ENCODE assay signal across 8 mouse cellular contexts in the genomic region with DNA sequence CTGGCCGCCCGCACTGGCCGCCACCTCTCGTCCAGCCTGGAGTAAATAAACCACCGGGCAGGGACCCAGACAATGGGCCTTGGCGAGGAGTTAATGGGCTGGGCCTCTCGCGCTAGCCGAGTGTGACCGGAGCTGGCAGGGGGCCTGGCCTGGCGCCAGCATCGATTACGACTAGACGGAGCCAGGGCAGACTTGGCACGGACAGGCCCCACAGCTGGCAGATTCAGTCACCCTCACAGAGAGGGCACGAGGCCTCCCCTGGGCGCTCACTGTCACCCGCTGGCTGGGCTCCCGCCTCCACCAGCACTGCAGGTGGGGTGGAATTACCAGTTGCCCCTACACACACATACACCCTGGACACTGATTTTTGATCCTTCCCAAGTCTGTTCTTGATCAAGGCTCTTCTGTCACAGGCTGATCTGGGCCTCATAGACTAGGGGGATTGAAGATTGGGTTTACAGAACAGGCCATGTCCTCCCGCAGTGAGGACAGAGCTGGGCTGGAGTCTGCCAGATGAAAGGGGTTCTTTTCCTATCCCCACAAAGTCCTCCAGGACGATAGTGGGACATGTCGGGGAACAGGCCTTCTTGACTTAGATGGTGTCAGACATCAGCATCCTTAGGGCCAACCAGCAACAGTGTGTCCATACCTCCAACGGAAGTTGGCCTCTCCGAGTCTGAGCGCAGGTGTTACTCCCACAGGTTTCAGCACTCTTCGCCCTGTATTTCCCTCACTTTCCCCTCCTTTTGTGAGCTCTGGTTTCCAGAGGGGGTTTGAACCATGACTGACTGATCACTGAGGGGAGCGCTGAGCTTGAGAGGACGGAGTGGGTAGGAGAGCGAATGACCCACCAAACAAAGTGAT. TPM values are rescaled to one million over a fixed set of nuclear protein-coding genes. Genes with fewer than 3 reads are reported as not detected.
A peak's percentile ranks its signal among the peaks of the same experiment; 100 is the strongest.
DNase-seq lines count a peak whose midpoint lies in the region; ATAC-seq and TF ChIP-seq lines count a peak whose summit lies in the region.

No protein-coding gene starts in this region.

- no peaks in the 10 kb centered on the region for H3K36me3 ChIP-seq in embryonic facial prominence, embryonic 11.5 days (replicated peaks; ENCODE audit: control insufficient read depth, insufficient read depth, low read depth, low read length)
- no peaks in the 10 kb centered on the region for H3K36me3 ChIP-seq in intestine, embryonic 16.5 days (ENCODE audit: control insufficient read depth, insufficient read depth, low read length)
- H3K36me3 ChIP-seq in midbrain, embryonic 10.5 days: no peaks in the 10 kb centered on the region

- peak overlapping the region; percentile 43 for H3K27ac ChIP-seq in embryonic facial prominence, embryonic 11.5 days (replicated peaks; ENCODE audit: low read depth, low read length)
- H3K27ac ChIP-seq in intestine, embryonic 16.5 days (ENCODE audit: low read length): peak overlapping the region; percentile 18
- no peak overlapping the region for H3K27ac ChIP-seq in left cerebral cortex, adult 2 months
- peak overlapping the region; percentile 89 for H3K27ac ChIP-seq in midbrain, embryonic 10.5 days (replicated peaks)

- TF ChIP-seq CTCF in left cerebral cortex, adult 2 months (IDR thresholded peaks at IDR 0.05): no peak

- 34% methylated on average over 29 of the region's 29 CpGs for WGBS in embryonic facial prominence, embryonic 11.5 days
- WGBS in intestine, embryonic 16.5 days: 46% methylated on average over 29 of the region's 29 CpGs
- 36% methylated on average over 29 of the region's 29 CpGs for WGBS in midbrain, embryonic 10.5 days

- H3K9ac ChIP-seq in embryonic facial prominence, embryonic 11.5 days (replicated peaks; ENCODE audit: low read length): peak overlapping the region; percentile 60
- H3K9ac ChIP-seq in intestine, embryonic 16.5 days (ENCODE audit: low read depth, low read length): peak overlapping the region; percentile 37; the same call in 1 of the 2 replicates

- no peaks in the 10 kb centered on the region for H3K9me3 ChIP-seq in embryonic facial prominence, embryonic 11.5 days (replicated peaks; ENCODE audit: control insufficient read depth, low read length)
- no peaks in the 10 kb centered on the region for H3K9me3 ChIP-seq in intestine, embryonic 16.5 days (ENCODE audit: control insufficient read depth, low read length)
- no peaks in the 10 kb centered on the region for H3K9me3 ChIP-seq in midbrain, embryonic 10.5 days (replicated peaks)

- ATAC-seq in embryonic facial prominence, embryonic 11.5 days (replicated peaks; ENCODE audit: insufficient number of reproducible peaks, low FRiP score, low TSS enrichment, low read depth): peak; percentile 77
- ATAC-seq in intestine, embryonic 16.5 days: peak; percentile 79

- intact Hi-C loops in left cerebral cortex, adult 2 months (cut with DNase I): loop anchor here (2.0 kb wide), 1 partner anchor 38 kb away; a partner anchor contains a TSS

- H3K27me3 ChIP-seq in embryonic facial prominence, embryonic 11.5 days (ENCODE audit: control insufficient read depth, insufficient read depth, low read length): no peaks in the 10 kb centered on the region
- no peaks in the 10 kb centered on the region for H3K27me3 ChIP-seq in intestine, embryonic 16.5 days (replicated peaks; ENCODE audit: control insufficient read depth, insufficient read depth, low read length)
- peaks cover 11% of the 10 kb centered on the region for H3K27me3 ChIP-seq in midbrain, embryonic 10.5 days (ENCODE audit: low read depth, poor library complexity, severe bottlenecking)

- no peak overlapping the region for H3K4me2 ChIP-seq in embryonic facial prominence, embryonic 11.5 days (ENCODE audit: low read depth, low read length)
- no peak overlapping the region for H3K4me2 ChIP-seq in intestine, embryonic 16.5 days (ENCODE audit: low read depth, low read length)

- DNase-seq in adrenal gland, adult 8-10 months: peak; percentile 94
- peak; percentile 62 for DNase-seq in embryonic facial prominence, embryonic 11.5 days (ENCODE audit: low spot score)
- peak; percentile 82 to 92 for DNase-seq in gastrocnemius, postnatal 4 days (ENCODE audit: low spot score in 2 of 2)
- DNase-seq in left cerebral cortex, adult 2 months (ENCODE audit: extremely low spot score in 1 of 2, low spot score in 2 of 2): peak; percentile 66 to 87
- DNase-seq in midbrain, embryonic 10.5 days (ENCODE audit: low spot score): peak; percentile 81
- DNase-seq in skeletal muscle tissue, adult 2 months (ENCODE audit: low read depth, low spot score): peak; percentile 96
- no peak for DNase-seq in c-Kit-positive CD71-positive TER-119-positive erythroid progenitor cells, embryonic 14.5 days (ENCODE audit: low spot score)

- no peak overlapping the region for H3K4me3 ChIP-seq in embryonic facial prominence, embryonic 11.5 days (ENCODE audit: low read depth, low read length)
- no peak overlapping the region for H3K4me3 ChIP-seq in intestine, embryonic 16.5 days (ENCODE audit: low read length)
- H3K4me3 ChIP-seq in left cerebral cortex, adult 2 months: no peak overlapping the region
- peak overlapping the region; percentile 23 for H3K4me3 ChIP-seq in midbrain, embryonic 10.5 days

- H3K4me1 ChIP-seq in embryonic facial prominence, embryonic 11.5 days (ENCODE audit: control insufficient read depth, insufficient read depth, low read length): no peaks in the 10 kb centered on the region; the same call in 1 of the 2 replicates
- H3K4me1 ChIP-seq in intestine, embryonic 16.5 days (ENCODE audit: control insufficient read depth, insufficient read depth, low read length): peaks cover 14% of the 10 kb centered on the region
- peaks cover 32% of the 10 kb centered on the region for H3K4me1 ChIP-seq in midbrain, embryonic 10.5 days

RNA-seq across cellular contexts. Expression of a gene that starts 31.2 kb away (rescaled TPM):
- 100 to 1,000 TPM; 238 to 265 (median 255) TPM for total RNA-seq in adrenal gland, adult 8-10 months (2022)
- polyA plus RNA-seq in embryonic facial prominence, embryonic 11.5 days (2014; fragmentation: Nextera tagmentation; extraction: Ambion mirVana): 244 and 259 TPM in 2 replicates
- total RNA-seq in gastrocnemius, postnatal 4 days (2021): 100 to 1,000 TPM; 144 to 148 TPM
- polyA plus RNA-seq in intestine, embryonic 16.5 days (2015; fragmentation: Nextera tagmentation; extraction: Ambion mirVana): 191 and 204 TPM in 2 replicates
- 100 to 1,000 TPM; 155 to 157 TPM for total RNA-seq in left cerebral cortex, adult 2 months (2021)
- polyA plus RNA-seq in midbrain, embryonic 10.5 days (2016; fragmentation: Nextera tagmentation; extraction: Ambion mirVana): 261 and 272 TPM in 2 replicates

RNA-seq across cellular contexts. Expression of a gene that starts 38.8 kb away (rescaled TPM):
- 10 to 100 TPM; 13.2 to 29.5 (median 19.2) TPM for total RNA-seq in adrenal gland, adult 8-10 months (2022)
- polyA plus RNA-seq in embryonic facial prominence, embryonic 11.5 days (2014; fragmentation: Nextera tagmentation; extraction: Ambion mirVana): 5.0 and 5.1 TPM in 2 replicates
- total RNA-seq in gastrocnemius, postnatal 4 days (2021): 10 to 100 TPM; 20.5 to 22.9 TPM
- 2.3 and 2.4 TPM in 2 replicates for polyA plus RNA-seq in intestine, embryonic 16.5 days (2015; fragmentation: Nextera tagmentation; extraction: Ambion mirVana)
- 1 to 10 TPM; 3.2 to 4.0 TPM for total RNA-seq in left cerebral cortex, adult 2 months (2021)
- polyA plus RNA-seq in midbrain, embryonic 10.5 days (2016; fragmentation: Nextera tagmentation; extraction: Ambion mirVana): 2.9 and 3.0 TPM in 2 replicates
